Mouse (Mus musculus) thymus, adult 2 months (tissue): ENCODE results near the gene Mobp. TPM values are rescaled to one million over a fixed set of nuclear protein-coding genes. Genes with fewer than 3 reads are reported as not detected.

Experiments
- DNase-seq: peaks from one replicate; pipeline ENCODE4 v3.0.0; 2021
- H3K27ac ChIP-seq: fragments of 200-500 bp; 2 replicates; pipeline ENCODE4 v1.5.1; 2012; ENCODE audit warnings: low read length, control low read depth; ENCODE audit not compliant: control insufficient read depth, insufficient read depth
- H3K27me3 ChIP-seq: fragments of 200-500 bp; 2 replicates; pipeline ENCODE4 v1.6.1; 2012; ENCODE audit warnings: mild to moderate bottlenecking, low read length, moderate library complexity, mixed read lengths; ENCODE audit not compliant: control insufficient read depth, insufficient read depth
- H3K36me3 ChIP-seq: fragments of 200-500 bp; 2 replicates; pipeline ENCODE4 v1.6.1; 2012; ENCODE audit warnings: mild to moderate bottlenecking, low read length, moderate library complexity; ENCODE audit not compliant: control insufficient read depth, insufficient read depth
- H3K4me1 ChIP-seq: fragments of 200-500 bp; replicated peaks from 2 replicates; pipeline ENCODE4 v1.6.1; 2012; ENCODE audit warnings: low read length; ENCODE audit not compliant: control insufficient read depth, insufficient read depth
- H3K4me3 ChIP-seq: fragments of 200-500 bp; 2 replicates; pipeline ENCODE4 v1.5.1; 2012; ENCODE audit warnings: mild to moderate bottlenecking, low read length, control low read depth, moderate library complexity; ENCODE audit not compliant: control insufficient read depth, insufficient read depth
- CTCF ChIP-seq: fragments of 200-500 bp; IDR thresholded peaks from 2 replicates; pipeline ENCODE4 v1.5.1; 2012; ENCODE audit warnings: mild to moderate bottlenecking, control low read depth, low read length, moderate library complexity, borderline replicate concordance; ENCODE audit not compliant: control insufficient read depth, poor library complexity, insufficient read depth; ENCODE audit errors: extremely low read depth
- POLR2A ChIP-seq: fragments of 200-500 bp; IDR thresholded peaks from 2 replicates; pipeline ENCODE4 v1.6.1; 2012; ENCODE audit warnings: mild to moderate bottlenecking, low read length, control low read depth, moderate library complexity; ENCODE audit not compliant: control insufficient read depth, poor library complexity, insufficient read depth; ENCODE audit errors: extremely low read depth
- WGBS: fragments of 180-500 bp; shearing (Covaris S2); methylation state at CpG from one replicate; pipeline ENCODE4 v1.1.7; 2018; 5-methylcytosine and 5-hydroxymethylcytosine counted together
- polyA plus RNA-seq: library from polyadenylated mRNA; depleted of rRNA; stranded (reverse); fragments of >200 nt; gene quantifications from 2 replicates; pipeline ENCODE4 v1.2.3, GENCODE M21; 2012; rRNA removed

Gene Mobp
- polyA plus RNA-seq, 1 experiment: not detected

DNA sequence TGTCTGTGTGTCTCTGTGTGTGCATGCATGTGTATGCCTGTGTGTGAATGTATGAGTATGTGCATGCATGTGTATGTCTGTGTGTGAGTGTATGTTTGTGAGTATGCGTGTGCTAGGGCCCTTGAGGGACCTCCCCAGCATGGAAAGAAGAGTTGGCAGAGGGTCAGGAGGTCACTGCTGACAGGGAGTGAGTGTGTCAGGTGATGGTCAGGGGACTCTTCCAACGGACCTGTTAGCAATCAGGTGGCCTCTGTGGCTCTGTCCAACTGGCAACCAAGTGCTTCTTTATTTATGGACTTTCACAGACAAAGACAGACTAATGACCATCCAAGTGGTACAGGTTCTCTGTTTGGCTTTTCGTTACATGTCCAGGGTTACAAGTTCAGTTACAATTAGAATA lies 69.9 kb downstream of the Mobp start:
- Histone ChIP-seq H3K27me3 (no peaks in the 10 kb centered on the region), H3K4me1 (no peaks in the 10 kb centered on the region), H3K27ac (no peak overlapping the region), H3K36me3 (no peaks in the 10 kb centered on the region), H3K4me3 (no peak overlapping the region)
- TF ChIP-seq CTCF (no peak), POLR2A (no peak)
- WGBS: 83% methylated on average over 3 of the region's 3 CpGs
- DNase-seq: no peak

Other genes with a start within 250 kb of the Mobp start
- 10.8 and 11.0 TPM in 2 replicates for gene Gorasp1, start 212.1 kb upstream of the Mobp start, polyA plus RNA-seq
- gene Ttc21a, start 212.1 kb upstream of the Mobp start, polyA plus RNA-seq: 0.18 and 0.29 TPM in 2 replicates
- 283 and 325 TPM in 2 replicates for gene Csrnp1, start 165.0 kb upstream of the Mobp start, polyA plus RNA-seq
- 0.24 and 2.3 TPM in 2 replicates for gene Xirp1, start 126.1 kb upstream of the Mobp start, polyA plus RNA-seq
- 5.1 and 7.5 TPM in 2 replicates for gene Cx3cr1, start 79.8 kb upstream of the Mobp start, polyA plus RNA-seq
- 19.2 and 21.0 TPM in 2 replicates for gene Ccr8, start 57.6 kb upstream of the Mobp start, polyA plus RNA-seq
- gene Slc25a38, start 39.3 kb upstream of the Mobp start, polyA plus RNA-seq: 67.8 and 79.9 TPM in 2 replicates
- gene Rpsa, start 22.0 kb upstream of the Mobp start, polyA plus RNA-seq: 5,416 and 5,545 TPM in 2 replicates
- 0.31 and 1.5 TPM in 2 replicates for gene Myrip, start 151.8 kb downstream of the Mobp start, polyA plus RNA-seq